ENCODE assay signal across 16 mouse cellular contexts in the genomic region with DNA sequence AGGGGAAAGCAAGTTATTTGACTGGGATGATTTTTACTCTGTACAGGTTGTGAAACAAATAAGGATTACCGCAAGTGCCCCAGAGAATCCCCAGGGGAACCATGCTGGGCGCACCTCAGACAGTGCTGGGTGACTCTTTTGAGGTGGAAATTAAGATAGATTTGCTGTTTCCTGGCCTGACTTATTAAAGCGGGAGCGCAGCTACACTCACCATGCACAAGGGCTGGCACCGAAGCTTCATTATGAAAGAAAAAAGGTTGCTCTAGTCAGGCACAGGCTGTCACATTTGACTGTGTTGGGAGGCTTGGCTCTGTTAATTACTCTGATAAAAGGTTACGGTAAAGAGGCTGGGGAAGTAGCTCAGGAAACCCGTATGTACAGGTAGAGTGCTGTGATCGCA.
DNase-seq lines count a peak whose midpoint lies in the region; ATAC-seq and TF ChIP-seq lines count a peak whose summit lies in the region.
"Had no signal": no experiment of that assay in that cellular context is flagged by ENCODE, and none has a peak within 500 bp of the region (broad histone marks: within the 10 kb centered on the region; RNA-seq: fewer than 3 reads in every experiment).

No protein-coding gene starts in this region.

- WGBS in forebrain, embryonic 14.5 days: 25% methylated on average over 8 of the region's 8 CpGs
- 23% methylated on average over 8 of the region's 8 CpGs for WGBS in forebrain, embryonic 16.5 days
- 24% methylated on average over 8 of the region's 8 CpGs for WGBS in midbrain, embryonic 16.5 days
- 48% methylated on average over 8 of the region's 8 CpGs for WGBS in midbrain, embryonic 11.5 days
- WGBS in stomach, postnatal 0 days: 69% methylated on average over 8 of the region's 8 CpGs

- no peaks in the 10 kb centered on the region for H3K4me1 ChIP-seq in forebrain, embryonic 14.5 days (ENCODE audit: control insufficient read depth, insufficient read depth, low read length)
- H3K4me1 ChIP-seq in forebrain, embryonic 16.5 days (replicated peaks; ENCODE audit: control insufficient read depth, insufficient read depth, low read length): peaks cover 4% of the 10 kb centered on the region; the same call in 1 of the 2 replicates
- no peaks in the 10 kb centered on the region for H3K4me1 ChIP-seq in midbrain, embryonic 16.5 days (ENCODE audit: control insufficient read depth, insufficient read depth, low read length)
- no peaks in the 10 kb centered on the region; the same call in 1 of the 2 replicates for H3K4me1 ChIP-seq in midbrain, embryonic 11.5 days (ENCODE audit: control insufficient read depth, insufficient read depth, low read length)
- no peaks in the 10 kb centered on the region for H3K4me1 ChIP-seq in stomach, postnatal 0 days (replicated peaks; ENCODE audit: control insufficient read depth, insufficient read depth)
- H3K4me1 ChIP-seq: embryonic facial prominence, embryonic 13.5 days had no signal

- no peaks in the 10 kb centered on the region for H3K36me3 ChIP-seq in forebrain, embryonic 14.5 days (ENCODE audit: control insufficient read depth, insufficient read depth, low read length)
- no peaks in the 10 kb centered on the region for H3K36me3 ChIP-seq in forebrain, embryonic 16.5 days (ENCODE audit: control insufficient read depth, insufficient read depth)
- no peaks in the 10 kb centered on the region for H3K36me3 ChIP-seq in midbrain, embryonic 16.5 days (ENCODE audit: control insufficient read depth, insufficient read depth, low read length)
- H3K36me3 ChIP-seq in midbrain, embryonic 11.5 days (ENCODE audit: control insufficient read depth, insufficient read depth, low read length): no peaks in the 10 kb centered on the region
- H3K36me3 ChIP-seq in stomach, postnatal 0 days (ENCODE audit: control insufficient read depth, insufficient read depth, low read length): no peaks in the 10 kb centered on the region
- H3K36me3 ChIP-seq: embryonic facial prominence, embryonic 13.5 days; heart, embryonic 12.5 days; hindbrain, embryonic 12.5 days had no signal

- H3K27me3 ChIP-seq in forebrain, embryonic 14.5 days (replicated peaks; ENCODE audit: control insufficient read depth, insufficient read depth, low read length): no peaks in the 10 kb centered on the region
- H3K27me3 ChIP-seq in forebrain, embryonic 16.5 days (replicated peaks; ENCODE audit: control insufficient read depth, insufficient read depth, low read length): no peaks in the 10 kb centered on the region
- H3K27me3 ChIP-seq in midbrain, embryonic 16.5 days (ENCODE audit: control insufficient read depth, insufficient read depth, low read depth, low read length): no peaks in the 10 kb centered on the region
- no peaks in the 10 kb centered on the region for H3K27me3 ChIP-seq in midbrain, embryonic 11.5 days (ENCODE audit: control insufficient read depth, insufficient read depth, low read length)
- H3K27me3 ChIP-seq in stomach, postnatal 0 days (ENCODE audit: control insufficient read depth, insufficient read depth, low read length): no peaks in the 10 kb centered on the region
- H3K27me3 ChIP-seq: heart, embryonic 12.5 days; hindbrain, embryonic 12.5 days had no signal

- no peak overlapping the region for H3K9ac ChIP-seq in forebrain, embryonic 14.5 days (ENCODE audit: low read length)
- H3K9ac ChIP-seq in forebrain, embryonic 16.5 days (replicated peaks; ENCODE audit: low read depth, low read length): no peak overlapping the region
- H3K9ac ChIP-seq in midbrain, embryonic 16.5 days (ENCODE audit: low read depth, low read length): no peak overlapping the region
- H3K9ac ChIP-seq in midbrain, embryonic 11.5 days (ENCODE audit: low read length): no peak overlapping the region
- H3K9ac ChIP-seq in stomach, postnatal 0 days (ENCODE audit: low read length): no peak overlapping the region
- H3K9ac ChIP-seq: embryonic facial prominence, embryonic 13.5 days; heart, embryonic 12.5 days; hindbrain, embryonic 12.5 days had no signal

- no peak for TF ChIP-seq EP300 in stomach, postnatal 0 days (optimal IDR thresholded peaks at IDR 0.05)

- H3K9me3 ChIP-seq in forebrain, embryonic 14.5 days (replicated peaks; ENCODE audit: control insufficient read depth, low read length): no peaks in the 10 kb centered on the region
- H3K9me3 ChIP-seq in forebrain, embryonic 16.5 days (ENCODE audit: control insufficient read depth, low read length): no peaks in the 10 kb centered on the region
- no peaks in the 10 kb centered on the region for H3K9me3 ChIP-seq in midbrain, embryonic 16.5 days (replicated peaks; ENCODE audit: control insufficient read depth, low read length, poor library complexity, severe bottlenecking)
- H3K9me3 ChIP-seq in midbrain, embryonic 11.5 days (ENCODE audit: control insufficient read depth, low read length): no peaks in the 10 kb centered on the region
- no peaks in the 10 kb centered on the region for H3K9me3 ChIP-seq in stomach, postnatal 0 days (ENCODE audit: control insufficient read depth, low read length)
- H3K9me3 ChIP-seq: embryonic facial prominence, embryonic 13.5 days; heart, embryonic 12.5 days; hindbrain, embryonic 12.5 days had no signal

- TF ChIP-seq CTCF in stomach, postnatal 0 days (IDR thresholded peaks at IDR 0.05; ENCODE audit: low read depth): no peak

- H3K4me3 ChIP-seq in forebrain, embryonic 14.5 days (ENCODE audit: low read depth, low read length): no peak overlapping the region
- no peak overlapping the region for H3K4me3 ChIP-seq in forebrain, embryonic 16.5 days (replicated peaks; ENCODE audit: low read length)
- H3K4me3 ChIP-seq in midbrain, embryonic 16.5 days (ENCODE audit: low read depth, low read length): no peak overlapping the region
- H3K4me3 ChIP-seq in midbrain, embryonic 11.5 days (ENCODE audit: low read depth, low read length): no peak overlapping the region
- H3K4me3 ChIP-seq in stomach, postnatal 0 days (ENCODE audit: low read depth, low read length): no peak overlapping the region
- H3K4me3 ChIP-seq: embryonic facial prominence, embryonic 13.5 days; gastrocnemius, adult 2 months; heart, embryonic 12.5 days; hindbrain, embryonic 12.5 days had no signal

- no peak overlapping the region for H3K27ac ChIP-seq in forebrain, embryonic 14.5 days (ENCODE audit: low read depth, low read length)
- no peak overlapping the region for H3K27ac ChIP-seq in forebrain, embryonic 16.5 days (ENCODE audit: low read length)
- no peak overlapping the region for H3K27ac ChIP-seq in midbrain, embryonic 16.5 days (ENCODE audit: low read length)
- H3K27ac ChIP-seq in midbrain, embryonic 11.5 days (ENCODE audit: low read depth, low read length): no peak overlapping the region
- no peak overlapping the region for H3K27ac ChIP-seq in stomach, postnatal 0 days (replicated peaks)
- H3K27ac ChIP-seq: embryonic facial prominence, embryonic 13.5 days; gastrocnemius, adult 2 months; hindbrain, embryonic 12.5 days; hindbrain, postnatal 0 days had no signal

- no peak overlapping the region for H3K4me2 ChIP-seq in forebrain, embryonic 14.5 days (ENCODE audit: low read length)
- H3K4me2 ChIP-seq in forebrain, embryonic 16.5 days (ENCODE audit: low read length): no peak overlapping the region
- H3K4me2 ChIP-seq in midbrain, embryonic 16.5 days (ENCODE audit: low read length): no peak overlapping the region
- no peak overlapping the region for H3K4me2 ChIP-seq in midbrain, embryonic 11.5 days
- no peak overlapping the region for H3K4me2 ChIP-seq in stomach, postnatal 0 days (replicated peaks; ENCODE audit: low read depth)
- H3K4me2 ChIP-seq: embryonic facial prominence, embryonic 13.5 days; heart, embryonic 12.5 days; hindbrain, embryonic 12.5 days had no signal

- peak; percentile 58 for DNase-seq in forebrain, embryonic 14.5 days (ENCODE audit: low spot score)
- DNase-seq in midbrain, embryonic 11.5 days (ENCODE audit: low spot score, missing footprints): no peak
- peak; percentile 16 for DNase-seq in ZHBTc4 (ENCODE audit: low read depth, low spot score)
- DNase-seq in stomach, postnatal 0 days (ENCODE audit: low spot score): no peak
- no peak for DNase-seq in kidney, adult 11 months
- DNase-seq: adrenal gland, adult 2 months; gastrocnemius, adult 2 months; gastrocnemius, postnatal 25 days; heart, postnatal 36 days; kidney, adult 18-20 months had no signal

- ATAC-seq in forebrain, embryonic 14.5 days: no peak
- no peak for ATAC-seq in forebrain, embryonic 16.5 days
- ATAC-seq in midbrain, embryonic 16.5 days: peak; percentile 51; the same call in 1 of the 2 replicates
- no peak for ATAC-seq in midbrain, embryonic 11.5 days (ENCODE audit: low FRiP score)
- ATAC-seq in stomach, postnatal 0 days (ENCODE audit: low FRiP score, low TSS enrichment): no peak
- ATAC-seq: hindbrain, postnatal 0 days had no signal

Comparison
In these comparisons a context has a peak if more than half of its experiments do, and no peak if none do; other contexts are left out.
1. DNase-seq: peak in forebrain, embryonic 14.5 days (single experiment) and ZHBTc4 (single experiment); none in midbrain, embryonic 11.5 days (single experiment), stomach, postnatal 0 days (single experiment) and kidney, adult 11 months (single experiment).